Mouse (Mus musculus) lung, postnatal 0 days (tissue): ENCODE measurements around the gene Serpinf1. TPM values are rescaled to one million over a fixed set of nuclear protein-coding genes. Genes with fewer than 3 reads are reported as not detected.
A peak's percentile ranks its signal among the peaks of the same experiment; 100 is the strongest.

ENCODE experiments used
- ATAC-seq: fragments of 200-750 bp; cut with Nextera tagmentation; 2 replicates; pipeline ENCODE4 v1.8.0; 2017; ENCODE audit warnings: moderate library complexity
- DNase-seq: peaks from one replicate; pipeline ENCODE4 v3.0.0-alpha.2; 2016; ENCODE audit warnings: low spot score
- H3K27ac ChIP-seq: fragments of 300-500 bp; sonication (generic); 2 replicates; pipeline ENCODE4 v1.5.1; 2014; ENCODE audit warnings: antibody characterized with exemption, mild to moderate bottlenecking, low read length, mixed read lengths
- H3K27me3 ChIP-seq: fragments of 300-500 bp; sonication (generic); replicated peaks from 2 replicates; pipeline ENCODE4 v1.6.1; 2014; ENCODE audit warnings: low read length, mixed read lengths; ENCODE audit not compliant: insufficient read depth
- H3K36me3 ChIP-seq: fragments of 300-500 bp; sonication (generic); 2 replicates; pipeline ENCODE4 v1.6.1; 2014; ENCODE audit warnings: low read length, mixed read lengths; ENCODE audit not compliant: insufficient read depth
- H3K4me1 ChIP-seq: fragments of 300-500 bp; sonication (generic); 2 replicates; pipeline ENCODE4 v1.6.1; 2014; ENCODE audit warnings: antibody characterized with exemption, low read depth, low read length, mixed read lengths; ENCODE audit not compliant: insufficient read depth
- H3K4me2 ChIP-seq: fragments of 300-500 bp; sonication (generic); replicated peaks from 2 replicates; pipeline ENCODE4 v1.6.1; 2014; ENCODE audit warnings: low read depth, mild to moderate bottlenecking, low read length, moderate library complexity, mixed read lengths
- H3K4me3 ChIP-seq: fragments of 300-500 bp; sonication (generic); 2 replicates; pipeline ENCODE4 v1.5.1; 2014; ENCODE audit warnings: low read depth, low read length
- H3K9ac ChIP-seq: fragments of 300-500 bp; sonication (generic); replicated peaks from 2 replicates; pipeline ENCODE4 v1.6.1; 2014; ENCODE audit warnings: low read depth, mild to moderate bottlenecking
- H3K9me3 ChIP-seq: fragments of 300-500 bp; sonication (generic); 2 replicates; pipeline ENCODE4 v1.6.1; 2016; ENCODE audit warnings: low read length, mixed read lengths
- CTCF ChIP-seq: IDR thresholded peaks from 2 replicates; pipeline ENCODE4 v1.5.1; 2016; ENCODE audit warnings: antibody characterized with exemption, mild to moderate bottlenecking
- EP300 ChIP-seq: IDR thresholded peaks from 2 replicates; pipeline ENCODE4 v1.6.1; 2016; ENCODE audit warnings: antibody characterized with exemption, mild to moderate bottlenecking, control low read depth
- WGBS: fragments of 180-500 bp; shearing (Covaris S2); extraction: QIAGEN DNeasy Blood & Tissue Kit; methylation state at CpG from one replicate; pipeline ENCODE4 v1.1.7; 2014; 5-methylcytosine and 5-hydroxymethylcytosine counted together
- polyA plus RNA-seq: library from polyadenylated mRNA; unstranded; fragments of >200 nt; fragmentation: Nextera tagmentation; extraction: Ambion mirVana; gene quantifications from 2 replicates; pipeline ENCODE4 v1.2.1, GENCODE M21; 2015

Gene Serpinf1
- polyA plus RNA-seq, 1 experiment from 2014 or later = 64.2 TPM

GRCm38 (mm10) chr11:75409679-75410575 is 12.6 kb downstream of the Serpinf1 start:
- peak overlapping the region; percentile 58 for H3K27ac ChIP-seq
- peak; percentile 75 for ATAC-seq
- no peaks in the 10 kb centered on the region for H3K4me1 ChIP-seq

GRCm38 (mm10) chr11:75406865-75407264 is 15.6 kb downstream of the Serpinf1 start:
- peak; percentile 41 for DNase-seq
- H3K9me3 ChIP-seq = no peaks in the 10 kb centered on the region
- H3K4me1 ChIP-seq = 0 out of 2 replicates have a peak, but pooled peaks cover 6% of the 10 kb centered on the region
- H3K27me3 ChIP-seq = no peaks in the 10 kb centered on the region
- H3K36me3 ChIP-seq = no peaks in the 10 kb centered on the region
- WGBS = 40% methylated on average over 3 of the region's 3 CpGs
- ATAC-seq = no peak
- no peak overlapping the region for H3K27ac ChIP-seq
- no peak overlapping the region for H3K9ac ChIP-seq
- H3K4me3 ChIP-seq = no peak overlapping the region
- H3K4me2 ChIP-seq = no peak overlapping the region
- TF ChIP-seq EP300 (no peak), CTCF (peak; percentile 75)

More at GRCm38 (mm10) chr11:75409679-75410575, 12.6 kb downstream of the Serpinf1 start:
- no peak overlapping the region for H3K4me2 ChIP-seq
- TF ChIP-seq EP300 (no peak), CTCF (no peak)
- H3K27me3 ChIP-seq = no peaks in the 10 kb centered on the region
- no peaks in the 10 kb centered on the region for H3K36me3 ChIP-seq
- WGBS = 47% methylated on average over 17 of the region's 17 CpGs
- no peaks in the 10 kb centered on the region for H3K9me3 ChIP-seq
- peak; percentile 50 for DNase-seq
- H3K9ac ChIP-seq = no peak overlapping the region
- no peak overlapping the region for H3K4me3 ChIP-seq

GRCm38 (mm10) chr11:75406104-75406503 is 16.4 kb downstream of the Serpinf1 start:
- H3K9ac ChIP-seq = no peak overlapping the region
- H3K4me3 ChIP-seq = no peak overlapping the region
- 72% methylated on average over 3 of the region's 4 CpGs for WGBS
- no peaks in the 10 kb centered on the region for H3K27me3 ChIP-seq
- ATAC-seq = no peak
- TF ChIP-seq CTCF (no peak), EP300 (no peak)
- H3K4me2 ChIP-seq = no peak overlapping the region
- no peak for DNase-seq
- 0 out of 2 replicates have a peak, but pooled peaks cover 6% of the 10 kb centered on the region for H3K4me1 ChIP-seq
- no peaks in the 10 kb centered on the region for H3K9me3 ChIP-seq
- H3K36me3 ChIP-seq = no peaks in the 10 kb centered on the region
- H3K27ac ChIP-seq = no peak overlapping the region

- H3K4me3 ChIP-seq = no peak overlapping the region
- ATAC-seq (no peak), DNase-seq (no peak)
- H3K4me1 ChIP-seq = 0 out of 2 replicates have a peak, but pooled peaks cover 6% of the 10 kb centered on the region
- H3K27ac ChIP-seq = no peak overlapping the region
- H3K9me3 ChIP-seq = no peaks in the 10 kb centered on the region
- H3K4me2 ChIP-seq = no peak overlapping the region
- no peaks in the 10 kb centered on the region for H3K36me3 ChIP-seq
- no peaks in the 10 kb centered on the region for H3K27me3 ChIP-seq
- WGBS = 87% methylated on average over 6 of the region's 6 CpGs
- no peak for TF ChIP-seq CTCF
- no peak for TF ChIP-seq EP300
- H3K9ac ChIP-seq = no peak overlapping the region
Observed at GRCm38 (mm10) chr11:75404801-75405200, 17.7 kb downstream of the Serpinf1 start.

GRCm38 (mm10) chr11:75403301-75404052 is 19.0 kb downstream of the Serpinf1 start:
- Histone ChIP-seq H3K4me1 (0 out of 2 replicates have a peak, but pooled peaks cover 6% of the 10 kb centered on the region), H3K4me3 (no peak overlapping the region), H3K9ac (no peak overlapping the region), H3K4me2 (no peak overlapping the region), H3K36me3 (no peaks in the 10 kb centered on the region), H3K27ac (peak overlapping the region; percentile 63), H3K9me3 (no peaks in the 10 kb centered on the region), H3K27me3 (no peaks in the 10 kb centered on the region)
- 58% methylated on average over 6 of the region's 6 CpGs for WGBS
- TF ChIP-seq CTCF (no peak), EP300 (no peak)
- ATAC-seq = peak; percentile 81
- DNase-seq = peak; percentile 83

GRCm38 (mm10) chr11:75402271-75402690 is 20.2 kb downstream of the Serpinf1 start:
- Histone ChIP-seq H3K9me3 (no peaks in the 10 kb centered on the region), H3K9ac (no peak overlapping the region), H3K4me3 (no peak overlapping the region), H3K36me3 (no peaks in the 10 kb centered on the region), H3K4me1 (0 out of 2 replicates have a peak, but pooled peaks cover 6% of the 10 kb centered on the region), H3K27ac (no peak overlapping the region), H3K27me3 (no peaks in the 10 kb centered on the region), H3K4me2 (no peak overlapping the region)
- TF ChIP-seq EP300 (no peak), CTCF (peak; percentile 84)
- ATAC-seq (peak; percentile 82), DNase-seq (peak; percentile 87)
- 48% methylated on average over 5 of the region's 5 CpGs for WGBS
